Mouse (Mus musculus) midbrain, postnatal 0 days (tissue): ENCODE measurements at regions not wholly inside any gene's neighbourhood (a gene's known extent, or its start where the extent isn't known, plus 50 kb on each side); places are given as distances from the start of the nearest gene placed in this dataset.

ENCODE experiments used
- ATAC-seq: fragments of 200-750 bp; cut with Nextera tagmentation; 2 replicates; pipeline ENCODE4 v1.8.0; 2017; ENCODE audit warnings: moderate number of reproducible peaks, mild to moderate bottlenecking, moderate TSS enrichment, moderate library complexity; ENCODE audit not compliant: low FRiP score
- DNase-seq: peaks from one replicate; pipeline ENCODE4 v3.0.0-alpha.2; 2015; ENCODE audit warnings: low spot score
- H3K27ac ChIP-seq: fragments of 300-500 bp; sonication (generic); 2 replicates; pipeline ENCODE4 v1.5.1; 2014; ENCODE audit warnings: low read depth, mild to moderate bottlenecking, low read length, mixed read lengths
- H3K27me3 ChIP-seq: fragments of 300-500 bp; sonication (generic); 2 replicates; pipeline ENCODE4 v1.6.1; 2014; ENCODE audit warnings: low read length, control low read depth, mixed read lengths; ENCODE audit not compliant: insufficient read depth
- H3K36me3 ChIP-seq: fragments of 300-500 bp; sonication (generic); 2 replicates; pipeline ENCODE4 v1.6.1; 2014; ENCODE audit warnings: low read length, control low read depth, mixed read lengths; ENCODE audit not compliant: insufficient read depth
- H3K4me1 ChIP-seq: fragments of 300-500 bp; sonication (generic); 2 replicates; pipeline ENCODE4 v1.6.1; 2014; ENCODE audit warnings: mild to moderate bottlenecking, control low read depth, antibody characterized with exemption, low read length, mixed read lengths; ENCODE audit not compliant: insufficient read depth
- H3K4me2 ChIP-seq: fragments of 300-500 bp; sonication (generic); 2 replicates; pipeline ENCODE4 v1.6.1; 2014; ENCODE audit warnings: low read depth, mild to moderate bottlenecking, low read length, mixed read lengths; ENCODE audit not compliant: poor library complexity, severe bottlenecking
- H3K4me3 ChIP-seq: fragments of 300-500 bp; sonication (generic); 2 replicates; pipeline ENCODE4 v1.5.1; 2014; ENCODE audit warnings: low read depth, mild to moderate bottlenecking, low read length, moderate library complexity
- H3K9ac ChIP-seq: fragments of 300-500 bp; sonication (generic); replicated peaks from 2 replicates; pipeline ENCODE4 v1.6.1; 2014; ENCODE audit warnings: mild to moderate bottlenecking, low read length, moderate library complexity, mixed read lengths; ENCODE audit not compliant: poor library complexity, severe bottlenecking
- H3K9me3 ChIP-seq: fragments of 300-500 bp; sonication (generic); 2 replicates; pipeline ENCODE4 v1.6.1; 2016; ENCODE audit warnings: low read length, control low read depth
- CTCF ChIP-seq: IDR thresholded peaks from 2 replicates; pipeline ENCODE4 v1.5.1; 2016; ENCODE audit warnings: antibody characterized with exemption, mild to moderate bottlenecking
- WGBS: fragments of 180-500 bp; shearing (Covaris S2); extraction: QIAGEN DNeasy Blood & Tissue Kit; methylation state at CpG from one replicate; pipeline ENCODE4 v1.1.7; 2014; 5-methylcytosine and 5-hydroxymethylcytosine counted together

- Histone ChIP-seq H3K36me3 (no peaks in the 10 kb centered on the region), H3K27me3 (no peaks in the 10 kb centered on the region), H3K4me1 (no peaks in the 10 kb centered on the region), H3K9me3 (no peaks in the 10 kb centered on the region), H3K27ac (no peak overlapping the region), H3K4me3 (no peak overlapping the region), H3K4me2 (no peak overlapping the region), H3K9ac (no peak overlapping the region)
- TF ChIP-seq CTCF, result no peak
- ATAC-seq, result no peak
- peak; percentile 3 for DNase-seq
These were observed 425.3 kb upstream of the Irak1bp1 start for GRCm38 (mm10) chr9:82404010-82404409.

GRCm38 (mm10) chr9:82407177-82407576, 422.2 kb upstream of the Irak1bp1 start:
- WGBS, result 89% methylated on average over 3 of the region's 3 CpGs
- Histone ChIP-seq H3K9me3 (no peaks in the 10 kb centered on the region), H3K4me1 (no peaks in the 10 kb centered on the region), H3K4me2 (no peak overlapping the region), H3K27ac (no peak overlapping the region), H3K4me3 (no peak overlapping the region), H3K9ac (no peak overlapping the region), H3K27me3 (no peaks in the 10 kb centered on the region), H3K36me3 (no peaks in the 10 kb centered on the region)
- TF ChIP-seq CTCF, result no peak
- ATAC-seq (no peak), DNase-seq (no peak)

- no peak for ATAC-seq
These were observed 420.4 kb upstream of the Irak1bp1 start for GRCm38 (mm10) chr9:82408969-82409368.

More at GRCm38 (mm10) chr9:82408969-82409368, 420.4 kb upstream of the Irak1bp1 start:
- no peak for TF ChIP-seq CTCF
- no peak for DNase-seq
- H3K27me3 ChIP-seq, result no peaks in the 10 kb centered on the region
- H3K9ac ChIP-seq, result no peak overlapping the region
- H3K9me3 ChIP-seq, result no peaks in the 10 kb centered on the region
- H3K36me3 ChIP-seq, result no peaks in the 10 kb centered on the region
- H3K27ac ChIP-seq, result no peak overlapping the region
- no peaks in the 10 kb centered on the region for H3K4me1 ChIP-seq
- WGBS, result 62% methylated on average over 2 of the region's 2 CpGs
- H3K4me3 ChIP-seq, result no peak overlapping the region
- H3K4me2 ChIP-seq, result no peak overlapping the region
